Mouse (Mus musculus) heart, postnatal 25 days (tissue): ENCODE data around the gene Tbc1d22a. TPM values are rescaled to one million over a fixed set of nuclear protein-coding genes. Genes with fewer than 3 reads are reported as not detected.

Experiments used
- DNase-seq: peaks from one replicate; pipeline ENCODE4 v3.0.0; 2022; ENCODE audit warnings: low spot score
- intact Hi-C: fragments of 180-260 bp; cut with DNase I; formaldehyde crosslinking; loops from one replicate; pipeline ENCODE4 v1.15.1; 2025
- total RNA-seq, 2 experiments: library from RNA; stranded (reverse); gene quantifications; 2 replicates each; pipeline ENCODE4 v1.2.3; 2021

Gene Tbc1d22a
- total RNA-seq, 2 experiments from 2014 or later = 21.2 to 21.7 TPM

GRCm38 (mm10) chr15:86354932-86355331 is 140.7 kb downstream of the Tbc1d22a start:
- intact Hi-C loops = no loop called here
- no peak for DNase-seq

- intact Hi-C loops = no loop called here
- no peak for DNase-seq
These were observed 141.6 kb downstream of the Tbc1d22a start for GRCm38 (mm10) chr15:86355857-86356256.

- no peak for DNase-seq
- intact Hi-C loops = no loop called here
These were observed 146.1 kb downstream of the Tbc1d22a start for GRCm38 (mm10) chr15:86360376-86360775.

- intact Hi-C loops = no loop called here
- DNase-seq = no peak
These were observed 148.3 kb downstream of the Tbc1d22a start for GRCm38 (mm10) chr15:86362306-86363150.

GRCm38 (mm10) chr15:86363841-86364295 is 149.6 kb downstream of the Tbc1d22a start:
- no peak for DNase-seq
- intact Hi-C loops = no loop called here

GRCm38 (mm10) chr15:86364948-86365658 is 150.8 kb downstream of the Tbc1d22a start:
- DNase-seq = no peak
- intact Hi-C loops = no loop called here

- DNase-seq = no peak
- intact Hi-C loops = no loop called here
These were observed 152.5 kb downstream of the Tbc1d22a start for GRCm38 (mm10) chr15:86366726-86367125.

GRCm38 (mm10) chr15:86367247-86367646 is 153.0 kb downstream of the Tbc1d22a start:
- DNase-seq = no peak
- intact Hi-C loops = no loop called here

- intact Hi-C loops = no loop called here
- no peak for DNase-seq
These were observed 156.6 kb downstream of the Tbc1d22a start for GRCm38 (mm10) chr15:86370846-86371245.

GRCm38 (mm10) chr15:86375262-86375661 is 161.0 kb downstream of the Tbc1d22a start:
- DNase-seq = no peak
- intact Hi-C loops = no loop called here

GRCm38 (mm10) chr15:86375860-86376394 is 161.7 kb downstream of the Tbc1d22a start:
- no peak for DNase-seq
- intact Hi-C loops = no loop called here

GRCm38 (mm10) chr15:86383278-86383677 is 169.0 kb downstream of the Tbc1d22a start:
- no peak for DNase-seq
- intact Hi-C loops = no loop called here

- intact Hi-C loops = no loop called here
- no peak for DNase-seq
These were observed 171.2 kb downstream of the Tbc1d22a start for GRCm38 (mm10) chr15:86385436-86385835.

GRCm38 (mm10) chr15:86386325-86386724 is 172.1 kb downstream of the Tbc1d22a start:
- intact Hi-C loops = no loop called here
- no peak for DNase-seq

- DNase-seq = no peak
- intact Hi-C loops = no loop called here
These were observed 174.3 kb downstream of the Tbc1d22a start for GRCm38 (mm10) chr15:86388597-86388996.

GRCm38 (mm10) chr15:86404866-86405265 is 190.6 kb downstream of the Tbc1d22a start:
- DNase-seq = no peak
- intact Hi-C loops = loop anchor here (2.0 kb wide), 1 partner anchor 164 kb away; no protein-coding TSS in a partner anchor

- intact Hi-C loops = loop anchor here (2.0 kb wide), 1 partner anchor 165 kb away; no protein-coding TSS in a partner anchor
- DNase-seq = no peak
These were observed 191.3 kb downstream of the Tbc1d22a start for GRCm38 (mm10) chr15:86405527-86405926.

GRCm38 (mm10) chr15:86409352-86409751 is 195.1 kb downstream of the Tbc1d22a start:
- intact Hi-C loops = no loop called here
- no peak for DNase-seq

GRCm38 (mm10) chr15:86411532-86412080 is 197.3 kb downstream of the Tbc1d22a start:
- intact Hi-C loops = no loop called here

GRCm38 (mm10) chr15:86415951-86416350 is 201.7 kb downstream of the Tbc1d22a start:
- intact Hi-C loops = no loop called here
- no peak for DNase-seq

More at GRCm38 (mm10) chr15:86411532-86412080, 197.3 kb downstream of the Tbc1d22a start:
- DNase-seq = no peak
